Mouse (Mus musculus) kidney, embryonic 15.5 days (tissue): ENCODE results near the gene Tmem50b. TPM values are rescaled to one million over a fixed set of nuclear protein-coding genes. Genes with fewer than 3 reads are reported as not detected.

Experiments
- ATAC-seq: fragments of 200-750 bp; cut with Nextera tagmentation; replicated peaks from 2 replicates; pipeline ENCODE4 v1.8.0; 2017; ENCODE audit warnings: moderate TSS enrichment; ENCODE audit not compliant: low FRiP score
- H3K27ac ChIP-seq: fragments of 300-500 bp; sonication (generic); 2 replicates; pipeline ENCODE4 v1.5.1; 2015; ENCODE audit warnings: mild to moderate bottlenecking, inconsistent platforms
- H3K27me3 ChIP-seq: fragments of 300-500 bp; sonication (generic); 2 replicates; pipeline ENCODE4 v1.6.1; 2015; ENCODE audit warnings: inconsistent platforms
- H3K36me3 ChIP-seq: fragments of 300-500 bp; sonication (generic); 2 replicates; pipeline ENCODE4 v1.6.1; 2015; ENCODE audit warnings: inconsistent platforms
- H3K4me1 ChIP-seq: fragments of 300-500 bp; sonication (generic); 2 replicates; pipeline ENCODE4 v1.6.1; 2015; ENCODE audit warnings: inconsistent platforms
- H3K4me2 ChIP-seq: fragments of 300-500 bp; sonication (generic); 2 replicates; pipeline ENCODE4 v1.6.1; 2015; ENCODE audit warnings: moderate library complexity, mild to moderate bottlenecking, inconsistent platforms
- H3K4me3 ChIP-seq: fragments of 300-500 bp; sonication (generic); replicated peaks from 2 replicates; pipeline ENCODE4 v1.5.1; 2015; ENCODE audit warnings: mild to moderate bottlenecking, inconsistent platforms
- H3K9ac ChIP-seq: fragments of 300-500 bp; sonication (generic); 2 replicates; pipeline ENCODE4 v1.6.1; 2015; ENCODE audit warnings: mild to moderate bottlenecking, inconsistent platforms
- H3K9me3 ChIP-seq: fragments of 300-500 bp; sonication (generic); replicated peaks from 2 replicates; pipeline ENCODE4 v1.6.1; 2016; ENCODE audit warnings: inconsistent platforms
- WGBS: fragments of 180-500 bp; shearing (Covaris S2); methylation state at CpG from one replicate; pipeline ENCODE4 v1.1.7; 2015; ENCODE audit warnings: mixed read lengths; 5-methylcytosine and 5-hydroxymethylcytosine counted together
- polyA plus RNA-seq: library from polyadenylated mRNA; unstranded; fragments of >200 nt; fragmentation: Nextera tagmentation; extraction: Ambion mirVana; gene quantifications from 2 replicates; pipeline ENCODE4 v1.2.1, GENCODE M21; 2015

Tmem50b gene
- polyA plus RNA-seq, 1 experiment from 2014 or later, result 35.8 TPM

DNA sequence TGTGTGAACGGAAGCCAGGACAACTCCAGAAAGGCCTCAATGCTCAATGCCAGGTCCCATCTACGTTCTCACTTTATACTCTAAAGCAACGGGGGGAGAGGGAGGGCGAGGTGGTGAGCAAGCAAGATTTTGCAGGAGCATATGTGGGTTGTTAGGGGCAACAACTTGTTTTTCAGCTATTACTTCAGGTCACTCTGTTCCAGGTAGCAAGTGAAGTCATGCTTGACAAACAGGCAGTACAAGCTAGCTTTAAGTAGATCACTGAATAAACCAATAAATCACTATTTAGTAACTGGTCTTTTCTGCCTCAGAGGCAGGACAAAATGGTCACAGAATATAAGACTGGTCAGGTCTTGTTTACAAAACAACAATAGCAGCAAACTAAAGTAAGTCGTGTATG lies 12.0 kb downstream of the Tmem50b start:
- Histone ChIP-seq H3K27me3 (no peaks in the 10 kb centered on the region), H3K4me3 (no peak overlapping the region), H3K27ac (peak overlapping the region; percentile 48; the same call in 1 of the 2 replicates), H3K4me1 (peaks cover 12% of the 10 kb centered on the region), H3K36me3 (peaks cover 12% of the 10 kb centered on the region), H3K4me2 (no peak overlapping the region), H3K9ac (no peak overlapping the region), H3K9me3 (no peaks in the 10 kb centered on the region)
- WGBS, result 83% methylated on average over 5 of the region's 5 CpGs
- ATAC-seq, result peak; percentile 60; the same call in 1 of the 2 replicates

DNA sequence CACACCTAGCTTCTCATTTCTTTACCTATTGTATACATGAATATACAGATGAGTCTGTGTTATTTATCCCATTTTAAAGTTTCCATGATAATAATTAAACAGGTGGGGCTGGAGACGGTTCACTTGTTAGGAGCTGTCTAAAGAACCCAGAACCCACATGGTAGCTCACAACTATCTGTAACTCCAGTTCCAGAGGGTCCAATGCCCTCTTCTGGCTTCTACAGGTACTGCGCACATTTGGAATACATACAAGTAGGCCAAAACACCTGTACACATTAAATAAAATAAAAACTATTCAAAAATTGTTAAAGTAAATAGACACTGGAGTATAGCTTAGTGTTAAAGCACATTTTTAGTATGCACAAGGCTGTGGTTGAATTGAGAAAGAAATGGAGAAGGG lies 15.3 kb downstream of the Tmem50b start:
- H3K9ac ChIP-seq, result no peak overlapping the region
- H3K4me3 ChIP-seq, result no peak overlapping the region
- no peak overlapping the region for H3K4me2 ChIP-seq
- WGBS, result 77% methylated on average over 2 of the region's 2 CpGs
- H3K27me3 ChIP-seq, result no peaks in the 10 kb centered on the region
- no peak for ATAC-seq
- no peaks in the 10 kb centered on the region for H3K9me3 ChIP-seq
- H3K27ac ChIP-seq, result no peak overlapping the region
- peaks cover 15% of the 10 kb centered on the region for H3K36me3 ChIP-seq
- H3K4me1 ChIP-seq, result no peaks in the 10 kb centered on the region

DNA sequence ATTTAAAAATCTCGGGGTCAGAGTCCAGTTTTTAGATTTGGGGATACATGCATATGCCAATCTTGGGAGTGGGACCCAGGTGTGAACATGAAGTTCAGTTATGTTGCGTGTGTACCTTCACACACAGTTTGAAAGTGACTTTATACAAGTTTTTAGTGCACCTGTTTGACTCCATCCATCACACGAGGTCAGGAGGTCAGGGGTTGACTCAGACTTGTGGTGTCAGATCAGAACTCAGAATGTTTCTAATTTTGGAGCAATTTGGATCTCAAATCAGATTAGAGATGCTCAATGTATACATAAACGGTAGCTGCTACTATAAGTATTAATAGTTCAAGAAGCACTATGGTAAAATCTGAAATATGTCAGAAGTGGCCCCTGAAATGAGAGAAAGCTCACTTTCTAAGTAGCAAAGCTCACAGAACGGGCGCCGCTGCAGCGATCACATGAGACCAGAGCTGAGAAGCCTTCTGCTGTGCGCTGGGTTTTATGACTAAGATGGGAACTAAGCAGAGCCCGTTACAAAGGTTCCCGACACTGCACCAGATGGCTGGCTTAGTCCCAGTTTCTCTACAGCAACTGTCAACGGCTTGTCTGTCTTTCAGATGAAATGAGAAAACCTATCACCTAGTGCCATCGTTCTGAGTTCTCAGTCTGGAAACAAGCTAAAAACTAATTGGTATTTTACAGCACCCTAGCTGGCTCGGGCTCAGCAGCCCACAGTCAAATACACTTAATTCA lies 18.4 kb downstream of the Tmem50b start:
- H3K27ac ChIP-seq, result no peak overlapping the region
- peaks cover 19% of the 10 kb centered on the region for H3K36me3 ChIP-seq
- no peaks in the 10 kb centered on the region for H3K9me3 ChIP-seq
- no peaks in the 10 kb centered on the region for H3K4me1 ChIP-seq
- no peak for ATAC-seq
- no peak overlapping the region for H3K4me3 ChIP-seq
- no peaks in the 10 kb centered on the region for H3K27me3 ChIP-seq
- no peak overlapping the region for H3K9ac ChIP-seq
- WGBS, result 62% methylated on average over 14 of the region's 14 CpGs
- no peak overlapping the region for H3K4me2 ChIP-seq

DNA sequence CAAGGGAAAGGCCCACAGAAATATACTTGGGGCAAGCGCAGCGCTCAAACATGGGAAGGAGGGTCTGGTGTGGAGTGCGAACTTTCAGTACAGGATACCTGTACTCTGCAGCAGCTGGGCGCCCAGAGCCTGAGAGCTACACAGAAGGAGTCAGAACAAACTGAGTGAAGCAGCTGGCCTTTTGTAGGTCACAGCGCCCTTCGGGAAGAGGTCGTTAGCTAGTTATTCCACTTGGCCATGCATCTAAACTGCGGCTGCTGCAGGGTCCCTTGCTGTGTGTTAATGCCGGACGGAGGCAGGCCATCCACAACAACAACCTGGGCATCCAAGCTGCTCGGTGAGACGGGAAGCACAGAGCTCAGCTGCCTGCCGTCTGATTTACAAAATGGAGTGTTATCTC lies 22.4 kb downstream of the Tmem50b start:
- Histone ChIP-seq H3K36me3 (peaks cover 11% of the 10 kb centered on the region; the same call in 1 of the 2 replicates), H3K9me3 (no peaks in the 10 kb centered on the region), H3K4me1 (no peaks in the 10 kb centered on the region), H3K9ac (no peak overlapping the region), H3K4me2 (no peak overlapping the region), H3K4me3 (no peak overlapping the region), H3K27ac (no peak overlapping the region), H3K27me3 (no peaks in the 10 kb centered on the region)
- WGBS, result 71% methylated on average over 13 of the region's 13 CpGs
- ATAC-seq, result no peak

DNA sequence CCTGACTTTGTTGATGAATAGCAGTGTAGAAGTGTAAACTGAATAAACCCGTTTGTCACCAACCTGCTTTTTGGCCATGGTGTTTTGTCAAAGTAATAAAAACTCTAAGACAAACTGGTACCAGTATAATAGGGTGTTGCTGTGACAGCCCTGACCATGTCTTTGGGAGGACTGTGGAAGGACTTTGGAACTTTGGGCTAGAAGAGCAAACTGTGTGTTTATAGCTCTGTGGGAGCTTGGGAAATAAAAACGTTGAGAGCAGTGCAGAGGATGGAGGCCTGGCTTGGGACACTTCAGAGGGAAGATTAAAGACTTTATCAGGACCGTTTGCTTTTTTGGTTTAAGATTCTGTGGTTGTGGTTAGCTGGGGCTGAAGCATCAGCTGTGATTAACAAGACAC lies 26.5 kb downstream of the Tmem50b start:
- ATAC-seq, result no peak
- Histone ChIP-seq H3K4me1 (no peaks in the 10 kb centered on the region), H3K36me3 (0 out of 2 replicates have a peak, but pooled peaks cover under 1% of the 10 kb centered on the region), H3K9me3 (no peaks in the 10 kb centered on the region), H3K4me2 (no peak overlapping the region), H3K4me3 (no peak overlapping the region), H3K9ac (no peak overlapping the region), H3K27me3 (no peaks in the 10 kb centered on the region), H3K27ac (no peak overlapping the region)
- WGBS, result 43% methylated on average over 3 of the region's 3 CpGs

DNA sequence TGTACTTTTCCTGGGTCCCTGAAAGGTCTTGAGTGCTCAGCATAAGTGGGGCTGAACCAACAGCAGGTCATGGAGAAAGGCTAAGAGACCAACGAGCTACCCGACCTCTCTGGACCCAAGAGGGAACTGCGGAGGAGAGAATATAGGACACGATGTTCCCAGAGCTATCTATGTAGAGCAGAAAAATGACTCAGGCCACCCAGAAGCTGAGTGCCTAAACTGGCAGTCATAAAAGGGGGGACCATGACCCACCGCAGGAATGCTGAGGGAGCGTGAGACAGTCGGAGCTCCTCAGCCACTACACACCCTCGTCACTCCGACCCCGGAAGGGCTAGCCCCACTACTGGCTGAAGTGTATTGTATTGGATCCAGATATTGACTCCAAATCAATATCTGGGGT lies 28.6 kb downstream of the Tmem50b start:
- Histone ChIP-seq H3K27me3 (no peaks in the 10 kb centered on the region), H3K9me3 (no peaks in the 10 kb centered on the region), H3K4me1 (no peaks in the 10 kb centered on the region), H3K4me2 (no peak overlapping the region), H3K9ac (no peak overlapping the region), H3K4me3 (no peak overlapping the region), H3K27ac (no peak overlapping the region), H3K36me3 (peaks cover 5% of the 10 kb centered on the region)
- ATAC-seq, result no peak
- WGBS, result 85% methylated on average over 10 of the region's 10 CpGs

DNA sequence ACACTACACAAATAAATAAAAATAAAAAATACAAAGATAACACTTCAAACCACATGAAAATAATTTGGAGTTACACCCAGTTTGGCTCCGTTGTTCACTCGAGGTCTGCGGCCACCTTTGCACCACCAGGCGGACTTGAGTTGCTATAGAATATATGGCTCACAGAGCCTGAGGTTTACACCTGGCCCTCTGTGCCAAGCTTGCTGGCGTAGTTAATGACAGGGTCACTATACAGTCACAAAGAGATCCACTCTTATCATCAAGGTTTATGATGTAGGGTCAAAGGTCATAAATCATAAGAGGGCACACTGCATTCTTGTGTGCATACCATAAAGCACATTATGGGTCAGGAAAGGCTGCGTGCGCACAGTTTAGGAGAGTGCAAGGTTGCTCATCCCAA lies 31.6 kb downstream of the Tmem50b start:
- Histone ChIP-seq H3K36me3 (peaks cover 34% of the 10 kb centered on the region), H3K4me2 (no peak overlapping the region), H3K4me3 (no peak overlapping the region), H3K27me3 (no peaks in the 10 kb centered on the region), H3K27ac (no peak overlapping the region), H3K4me1 (no peaks in the 10 kb centered on the region), H3K9me3 (no peaks in the 10 kb centered on the region), H3K9ac (no peak overlapping the region)
- WGBS, result 76% methylated on average over 7 of the region's 7 CpGs
- no peak for ATAC-seq

DNA sequence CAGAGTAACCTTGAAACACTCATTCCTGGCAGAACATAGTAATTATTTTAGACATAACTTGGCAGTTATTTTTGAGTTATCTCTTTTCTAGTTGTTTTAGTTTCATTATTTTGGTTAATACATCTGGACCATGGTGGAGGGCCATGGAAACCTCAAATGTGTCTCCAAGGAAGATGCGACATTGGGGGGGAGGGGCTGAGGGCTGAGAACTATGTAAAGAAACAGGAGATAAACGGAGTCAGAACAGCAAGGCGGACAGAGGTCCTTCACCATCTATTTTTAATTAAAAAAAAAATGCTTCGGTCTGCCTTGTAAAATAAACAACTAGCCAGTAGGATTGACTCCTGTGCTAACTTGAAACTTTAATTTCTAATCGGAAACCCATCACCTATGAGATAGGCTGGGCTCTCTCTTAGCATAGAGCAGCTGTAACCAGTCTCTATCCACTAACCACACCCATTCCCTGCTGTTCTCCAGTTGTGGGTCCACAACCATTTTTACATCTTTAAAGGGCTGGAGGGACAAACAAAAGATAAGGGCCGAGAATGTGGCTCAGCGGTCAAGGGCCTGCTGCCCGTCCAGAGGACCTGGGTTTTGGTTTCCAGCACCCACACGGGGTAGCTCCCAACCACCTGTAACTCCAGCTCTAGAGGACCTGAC lies 32.2 kb downstream of the Tmem50b start:
- Histone ChIP-seq H3K27ac (no peak overlapping the region), H3K4me2 (no peak overlapping the region), H3K36me3 (peaks cover 40% of the 10 kb centered on the region), H3K4me1 (no peaks in the 10 kb centered on the region), H3K9ac (no peak overlapping the region), H3K4me3 (no peak overlapping the region), H3K9me3 (no peaks in the 10 kb centered on the region), H3K27me3 (no peaks in the 10 kb centered on the region)
- no peak for ATAC-seq
- 69% methylated on average over 9 of the region's 9 CpGs for WGBS

DNA sequence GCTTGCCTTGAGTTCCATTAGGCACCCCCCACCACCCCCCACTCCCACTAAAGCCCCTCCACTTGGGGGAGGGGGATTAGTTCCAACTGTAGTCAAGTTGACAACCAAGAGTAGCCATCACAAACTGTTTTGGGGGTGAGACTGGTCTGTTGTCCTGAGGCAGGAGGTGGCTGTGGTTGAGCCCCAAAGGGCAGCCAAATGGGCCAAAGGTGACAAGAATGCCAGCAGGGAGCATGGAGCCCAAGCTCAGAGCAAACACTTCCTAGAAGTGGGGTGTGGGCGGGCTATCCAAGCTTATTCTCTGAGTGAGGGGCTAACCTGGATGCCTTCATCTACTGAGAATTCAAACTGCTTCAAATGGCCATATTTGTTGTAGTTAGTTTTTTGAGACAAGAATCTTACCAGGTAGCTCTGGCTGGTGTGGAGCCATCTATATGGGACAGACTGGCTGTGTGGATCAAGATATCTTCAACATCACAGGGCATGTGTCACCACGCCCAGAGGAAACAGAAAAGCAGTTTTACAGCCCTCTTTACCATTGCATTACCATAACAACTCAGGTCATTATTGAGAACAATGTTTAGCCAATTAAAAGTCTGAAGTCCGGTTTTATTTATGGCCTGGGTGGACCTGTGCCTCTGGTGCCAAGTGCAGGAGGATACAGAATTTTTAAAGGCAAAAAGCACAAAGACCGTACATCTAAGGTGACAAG lies 32.9 kb downstream of the Tmem50b start:
- Histone ChIP-seq H3K4me2 (no peak overlapping the region), H3K4me3 (no peak overlapping the region), H3K27me3 (no peaks in the 10 kb centered on the region), H3K27ac (no peak overlapping the region), H3K4me1 (no peaks in the 10 kb centered on the region), H3K36me3 (peaks cover 47% of the 10 kb centered on the region), H3K9ac (no peak overlapping the region), H3K9me3 (no peaks in the 10 kb centered on the region)
- no peak for ATAC-seq
- 61% methylated on average over 4 of the region's 4 CpGs for WGBS

DNA sequence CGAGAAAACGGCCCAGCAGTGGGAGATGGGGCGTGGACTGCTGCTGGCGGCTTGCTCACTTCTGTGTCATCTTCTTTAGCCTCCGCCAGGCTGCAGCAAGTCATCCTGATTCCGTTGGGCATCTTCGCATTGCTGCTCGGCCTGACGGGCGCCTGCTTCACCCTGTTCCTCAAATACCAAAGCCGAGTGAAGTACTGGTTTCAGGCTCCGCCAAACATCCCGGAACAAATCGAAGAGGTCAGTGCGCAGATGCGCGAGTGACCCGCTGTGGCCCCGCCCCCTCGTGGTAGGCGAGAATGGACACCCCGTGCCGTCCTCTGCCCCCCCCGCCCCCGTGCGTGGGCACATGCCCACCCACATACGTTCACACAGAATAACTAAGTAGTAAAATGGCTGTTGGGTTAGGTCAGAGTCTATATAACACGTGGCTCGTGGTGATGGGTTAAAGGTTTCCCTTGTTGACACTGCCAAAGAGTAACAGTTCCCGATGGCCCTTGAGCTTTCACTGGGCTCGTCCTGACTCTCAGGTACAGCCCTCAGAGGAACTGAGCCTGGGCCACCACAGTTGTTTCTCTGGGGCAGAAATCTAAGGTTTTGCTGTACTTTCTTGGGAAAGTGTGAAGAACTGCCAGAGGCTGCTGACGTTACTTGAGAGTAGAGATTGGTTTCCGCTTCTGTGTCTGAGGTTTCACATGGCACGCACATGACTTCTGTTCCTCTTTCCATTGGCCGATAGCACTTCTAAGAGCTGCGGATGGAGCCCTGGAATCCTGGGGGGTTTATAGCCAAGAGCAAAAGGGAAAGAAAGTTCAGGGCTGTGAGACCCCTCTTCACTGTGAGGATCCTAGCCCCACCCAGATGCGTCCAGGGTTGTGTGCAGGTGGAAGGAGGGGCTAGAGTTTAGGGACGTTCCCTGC lies 35.8 kb downstream of the Tmem50b start:
- peaks cover 12% of the 10 kb centered on the region for H3K4me1 ChIP-seq
- no peak overlapping the region for H3K9ac ChIP-seq
- ATAC-seq, result no peak
- no peaks in the 10 kb centered on the region for H3K9me3 ChIP-seq
- peaks cover 68% of the 10 kb centered on the region for H3K36me3 ChIP-seq
- no peak overlapping the region for H3K27ac ChIP-seq
- no peak overlapping the region for H3K4me2 ChIP-seq
- 75% methylated on average over 38 of the region's 38 CpGs for WGBS
- no peaks in the 10 kb centered on the region for H3K27me3 ChIP-seq
- no peak overlapping the region for H3K4me3 ChIP-seq

DNA sequence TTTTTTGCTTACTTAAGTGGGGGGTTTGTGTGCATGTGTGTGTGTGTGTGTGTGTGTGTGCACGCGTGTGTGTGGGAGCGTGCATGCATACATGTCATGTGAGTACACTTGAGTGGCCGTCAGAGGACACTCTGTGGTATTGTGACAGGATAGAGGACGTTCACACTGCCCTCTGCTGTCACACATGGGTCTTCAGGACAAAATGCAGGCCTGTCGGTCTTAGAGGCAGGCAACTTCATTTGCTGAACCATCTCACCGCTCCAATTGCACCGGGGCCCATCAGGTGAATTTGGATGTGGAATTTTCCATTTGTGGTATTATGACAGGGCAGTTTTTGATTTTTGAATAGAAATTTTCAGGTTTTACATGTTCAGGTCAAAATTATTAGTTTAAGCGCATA lies 36.5 kb downstream of the Tmem50b start:
- Histone ChIP-seq H3K4me3 (no peak overlapping the region), H3K9me3 (no peaks in the 10 kb centered on the region), H3K36me3 (peaks cover 68% of the 10 kb centered on the region), H3K27me3 (no peaks in the 10 kb centered on the region), H3K4me1 (peaks cover 19% of the 10 kb centered on the region), H3K27ac (no peak overlapping the region), H3K4me2 (no peak overlapping the region), H3K9ac (no peak overlapping the region)
- no peak for ATAC-seq
- 69% methylated on average over 9 of the region's 9 CpGs for WGBS
